Mouse (Mus musculus) gastrocnemius, postnatal 4 days (tissue): ENCODE results near the gene Syne4. TPM values are rescaled to one million over a fixed set of nuclear protein-coding genes. Genes with fewer than 3 reads are reported as not detected.

ENCODE experiments used
- DNase-seq, 2 experiments: peaks; one replicate each; pipeline ENCODE4 v3.0.0; 2021 to 2022; ENCODE audit warnings: low spot score in 2 of 2, mixed read lengths in 2 of 2
- long read RNA-seq, 2 experiments: library from polyadenylated mRNA; stranded (forward); transcript quantifications; one replicate each; pipeline ENCODE4 v2.0.0; 2021
- total RNA-seq, 2 experiments: library from RNA; stranded (reverse); gene quantifications; 2 replicates each; pipeline ENCODE4 v1.2.3; 2021

Syne4 gene
- total RNA-seq: 1 to 10 TPM; 2.5 to 3.8 TPM
- long read RNA-seq, experiment 1, partial matches to known transcripts: 0 of 1 reads
- long read RNA-seq, experiment 1, other reads (novel, unspliced or antisense): 0 of 1 reads
- long read RNA-seq, experiment 2, partial matches to known transcripts: 0 of 3 reads
- long read RNA-seq, experiment 2, other reads (novel, unspliced or antisense): 2 of 3 reads

DNA sequence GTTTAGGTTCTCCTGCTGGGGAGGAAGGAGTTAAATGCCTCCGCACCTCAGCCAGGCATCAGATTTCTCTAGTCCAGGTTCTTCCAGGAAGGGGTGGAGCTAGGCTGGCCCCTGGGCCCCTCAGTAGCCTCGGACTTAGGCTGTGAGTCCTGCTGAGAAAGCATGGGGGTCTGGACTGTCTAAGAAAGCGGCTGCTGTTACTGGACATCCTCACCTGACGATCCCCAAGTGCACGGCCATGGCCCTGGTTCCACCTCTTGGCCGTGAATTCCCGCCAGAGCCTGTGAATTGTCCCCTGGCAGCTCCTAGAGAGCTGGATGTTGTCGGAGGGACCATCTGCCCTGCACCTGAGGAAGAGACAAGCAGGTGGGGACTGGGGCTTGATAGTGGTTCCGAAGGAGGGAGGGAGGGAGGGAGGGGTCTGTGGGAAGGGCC lies at the start of gene Syne4:
Gene Syne4 (plus strand): TSS at position 87 of the 435 bp plus-strand sequence.
- no peak for DNase-seq

- no peak for DNase-seq
These were observed 49.6 kb upstream of the Syne4 start for GRCm38 (mm10) chr7:30265041-30265440.

- no peak for DNase-seq
These were observed 49.1 kb upstream of the Syne4 start for GRCm38 (mm10) chr7:30265531-30265930.

DNA sequence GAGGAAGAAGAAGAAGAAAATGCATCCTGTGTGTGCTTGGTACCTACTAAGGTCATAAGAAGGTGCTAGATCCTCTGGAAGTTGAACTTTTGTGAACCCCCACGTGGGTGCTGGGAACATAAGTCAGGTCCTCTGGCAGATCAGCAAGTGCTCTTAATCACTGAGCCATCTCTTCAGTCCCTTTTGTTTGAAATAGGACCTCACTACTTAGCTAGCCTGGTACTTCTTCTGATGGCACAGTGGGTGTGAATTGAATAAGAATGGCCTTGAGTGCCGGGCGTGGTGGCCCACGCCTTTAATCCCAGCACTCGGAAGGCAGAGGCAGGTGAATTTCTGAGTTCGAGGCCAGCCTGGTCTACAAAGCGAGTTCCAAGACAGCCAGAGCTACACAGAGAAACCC lies 48.7 kb upstream of the Syne4 start:
- DNase-seq: no peak

DNA sequence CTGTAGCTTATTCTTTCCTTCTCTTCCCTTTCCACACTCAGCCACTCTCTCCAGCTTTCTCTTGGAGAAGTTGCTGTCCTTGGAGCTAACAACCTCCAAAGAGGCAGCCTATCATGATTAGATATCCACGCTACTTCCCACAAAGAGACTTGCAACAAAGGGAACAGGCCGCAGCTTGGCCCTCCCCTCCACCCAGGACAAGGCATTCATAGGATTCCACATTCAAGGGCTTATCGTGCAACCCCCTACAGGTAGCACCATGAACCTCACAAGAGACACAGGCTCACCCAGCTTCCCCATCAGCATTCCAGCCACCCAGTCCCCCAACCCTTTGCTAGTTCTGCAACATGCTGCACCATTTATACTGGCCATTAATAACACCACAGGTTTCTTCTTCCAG lies 47.8 kb upstream of the Syne4 start:
- DNase-seq: no peak

DNA sequence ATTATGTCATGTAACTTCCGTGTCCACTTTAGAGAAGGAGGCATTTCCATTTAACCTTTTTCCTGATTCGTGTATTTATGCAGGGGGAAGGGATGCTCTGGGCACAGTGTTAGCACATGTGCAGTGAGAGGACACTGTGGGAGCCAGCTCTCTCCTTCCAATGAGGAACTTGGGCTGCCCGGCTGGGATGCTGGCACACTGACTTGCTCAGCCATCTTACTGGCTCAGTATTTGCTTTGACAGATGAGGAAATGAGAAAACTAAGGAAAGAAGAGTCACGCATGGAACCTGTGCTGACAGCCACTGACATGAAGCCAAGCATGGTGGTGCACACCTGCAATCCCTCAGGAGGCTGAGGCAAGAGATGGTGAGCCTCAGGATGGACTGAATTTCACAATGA lies 45.0 kb upstream of the Syne4 start:
- no peak for DNase-seq

GRCm38 (mm10) chr7:30274383-30274782 lies 40.2 kb upstream of the Syne4 start:
- DNase-seq: no peak

DNA sequence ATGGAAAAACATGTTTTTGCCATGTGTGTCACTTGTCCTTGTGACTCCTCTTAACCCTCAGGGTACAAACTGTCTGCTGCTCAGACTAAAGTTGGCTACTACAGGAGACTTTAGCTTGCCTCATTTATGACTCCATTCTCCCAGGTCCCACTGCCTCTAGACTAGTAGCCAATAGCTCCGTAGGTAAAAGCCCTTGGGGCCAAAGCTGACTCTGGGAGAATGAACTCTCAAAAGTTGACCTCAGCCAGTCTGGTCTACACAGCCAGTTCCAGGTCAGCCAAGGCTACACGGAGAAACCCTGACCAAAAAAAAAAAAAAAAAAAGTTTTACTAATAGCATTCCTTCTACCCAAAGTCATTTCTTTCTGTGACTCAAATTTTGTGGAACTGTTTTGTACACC lies 35.7 kb upstream of the Syne4 start:
- DNase-seq: no peak

DNA sequence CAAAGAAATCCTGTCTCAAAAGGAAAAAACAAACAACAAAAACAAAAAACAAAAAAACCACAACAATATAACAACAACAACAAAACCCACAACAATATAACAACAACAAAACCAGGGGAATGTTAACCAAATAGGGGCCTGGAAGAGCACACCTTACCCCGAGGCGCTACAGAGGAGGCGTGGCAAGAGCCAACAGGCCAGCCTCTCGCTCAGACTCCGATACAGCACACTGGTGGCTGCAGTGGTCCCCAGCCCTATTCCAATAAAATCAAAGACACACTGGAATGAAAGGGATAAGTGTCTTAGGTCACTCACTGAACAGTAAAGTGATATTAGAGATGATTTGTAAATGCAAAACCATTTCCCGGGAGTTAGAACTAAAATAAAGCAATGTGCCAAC lies 35.1 kb upstream of the Syne4 start:
- no peak for DNase-seq

DNA sequence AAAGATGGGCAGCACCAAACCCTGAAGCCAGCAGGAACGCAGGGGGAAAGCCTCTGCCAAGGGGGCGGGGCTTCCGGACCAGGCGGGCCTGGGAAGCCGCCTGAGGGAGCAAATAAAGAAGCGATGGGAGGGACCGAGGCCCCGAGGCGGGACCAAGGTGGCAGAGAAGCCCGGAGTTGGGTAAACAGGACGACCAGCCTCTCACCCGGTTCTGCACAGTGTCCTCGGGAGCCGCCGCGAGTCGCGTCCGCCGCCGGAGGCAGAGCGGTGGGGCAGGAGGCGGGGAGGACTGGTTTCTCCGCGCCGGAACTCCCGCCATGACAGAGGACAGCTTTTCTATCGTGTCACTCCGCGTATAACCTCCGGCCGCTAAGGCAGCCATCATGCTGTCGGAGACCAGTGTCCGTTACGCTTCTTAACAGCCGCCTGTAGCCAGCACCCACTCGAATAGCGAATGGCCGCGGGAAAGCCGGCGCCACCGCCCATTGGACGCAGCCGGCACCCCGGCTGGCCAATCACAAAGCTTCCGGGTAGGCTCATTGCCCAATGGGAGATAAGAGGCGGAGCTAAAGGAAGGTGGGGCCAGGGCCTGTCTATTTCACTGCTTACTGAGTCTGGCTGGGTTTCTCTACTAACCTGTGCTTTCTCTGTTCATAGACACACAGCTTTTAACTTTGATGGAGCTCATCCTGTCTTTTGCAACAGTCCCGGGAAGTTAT lies 34.5 kb upstream of the Syne4 start, which contains the start of the genes Thap8 and Wdr62:
Gene Thap8 (plus strand): TSS at position 144 of the 719 bp plus-strand sequence.
Gene Wdr62 (minus strand): TSS at position 469 of the 719 bp plus-strand sequence.
- peak; percentile 85 to 92 for DNase-seq

- DNase-seq: peak; percentile 72 to 87
These were observed 33.9 kb upstream of the Syne4 start for GRCm38 (mm10) chr7:30280670-30281138.

DNA sequence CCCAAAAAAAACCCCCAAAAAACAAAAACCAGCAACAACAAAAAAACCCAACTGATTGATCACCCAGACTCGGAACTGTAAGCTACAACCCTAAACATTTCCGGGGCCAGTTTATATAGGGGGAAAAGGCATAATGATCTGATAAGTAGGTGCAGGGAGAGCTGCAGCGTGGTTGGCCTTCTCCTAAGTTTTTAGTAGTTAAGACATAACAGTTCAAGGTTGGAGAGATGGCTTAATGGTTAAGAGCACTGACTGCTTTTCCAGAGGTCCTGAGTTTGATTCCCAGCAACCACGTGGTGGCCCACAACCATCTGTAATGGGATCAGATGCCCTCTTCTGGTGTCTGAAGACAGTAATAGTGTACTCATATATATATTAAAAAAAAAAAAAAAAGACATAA lies 33.1 kb upstream of the Syne4 start:
- no peak for DNase-seq

- DNase-seq: no peak
These were observed 31.9 kb upstream of the Syne4 start for GRCm38 (mm10) chr7:30282740-30283139.

- DNase-seq: no peak
These were observed 27.8 kb upstream of the Syne4 start for GRCm38 (mm10) chr7:30286701-30287410.

DNA sequence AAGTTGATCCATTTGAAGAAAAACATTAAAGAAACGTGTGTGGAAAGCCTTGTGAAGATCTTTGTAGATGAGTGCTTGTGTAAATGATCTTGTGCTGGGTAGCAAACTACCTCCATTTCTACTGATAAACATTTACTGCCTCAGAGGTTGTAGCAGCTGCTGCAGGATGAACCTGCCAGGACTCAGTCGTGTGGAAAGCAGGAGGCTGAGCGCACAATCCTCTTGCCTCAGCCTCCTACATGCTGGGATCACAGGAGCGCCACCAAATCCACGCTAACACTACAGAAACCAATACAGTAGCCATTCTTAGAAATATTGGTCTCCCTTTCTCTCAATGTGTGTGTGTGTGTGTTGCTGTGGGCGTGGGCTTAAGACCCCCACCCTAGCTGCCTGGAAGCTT lies 26.6 kb upstream of the Syne4 start:
- DNase-seq: no peak

DNA sequence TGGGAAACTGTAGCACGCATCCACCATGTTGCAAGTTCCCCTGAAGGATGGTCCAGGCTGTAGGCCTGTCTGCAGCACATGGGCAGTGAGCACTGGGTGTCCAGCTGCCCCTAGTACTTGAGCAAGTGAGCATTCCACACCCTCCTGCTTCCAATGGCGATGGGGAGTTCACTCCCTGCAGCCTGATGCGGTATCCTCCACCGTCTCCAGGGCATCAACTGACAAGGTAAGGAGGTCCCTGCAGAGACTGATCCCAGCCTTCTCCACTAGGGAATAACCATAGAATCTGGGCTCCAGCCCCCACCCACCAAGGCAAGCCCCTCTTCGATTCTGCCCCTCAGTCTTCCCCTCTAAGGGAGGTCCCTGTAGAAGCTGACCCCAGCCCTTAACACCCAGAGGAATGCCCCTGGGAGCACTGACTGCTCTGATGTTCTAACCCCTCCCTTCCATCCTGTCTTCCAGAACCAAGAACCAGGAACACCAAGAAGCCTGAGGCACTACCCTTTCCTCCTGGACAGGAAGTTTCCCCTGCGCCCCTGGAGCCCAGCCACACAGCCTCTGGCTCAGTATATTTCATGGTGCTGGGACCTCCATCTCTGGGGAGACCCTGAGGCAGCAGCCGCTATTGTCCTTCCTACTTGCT lies 25.4 kb upstream of the Syne4 start:
- DNase-seq: no peak

DNA sequence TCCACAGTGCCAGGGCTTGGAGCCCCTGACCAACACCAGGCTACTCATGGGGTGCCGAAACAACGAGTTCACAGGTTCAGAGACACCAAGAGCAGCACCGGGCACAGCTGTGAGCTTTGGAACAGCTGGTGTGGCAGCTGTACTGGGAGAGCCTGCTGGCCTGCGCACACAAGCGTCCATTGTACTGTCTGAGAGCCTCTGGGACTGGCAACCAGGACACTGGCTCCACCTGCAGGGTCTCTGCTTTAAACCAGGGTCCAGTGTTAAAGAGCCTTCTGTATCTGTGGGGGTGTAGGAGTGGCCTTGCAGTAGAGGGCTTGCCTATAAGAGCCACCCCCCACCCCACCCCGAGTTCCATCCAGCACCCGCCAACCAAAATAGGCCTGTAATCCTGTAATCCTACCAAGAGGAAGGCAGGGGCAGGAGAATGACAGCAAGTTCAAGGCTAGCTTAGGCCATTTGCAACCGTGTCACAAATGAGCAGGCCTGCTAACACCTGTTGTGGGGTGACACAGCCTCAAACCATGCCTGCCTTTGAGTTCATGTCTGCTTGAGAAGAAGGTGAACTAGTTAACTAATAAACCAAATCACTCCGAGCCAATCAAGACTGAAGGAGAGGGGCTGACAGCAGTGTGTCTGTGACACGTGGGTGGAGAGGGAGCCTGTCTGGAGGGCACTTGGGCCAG lies 24.8 kb upstream of the Syne4 start:
- DNase-seq: peak in 1 of 2 experiments; percentile 43

- peak; percentile 72 to 82 for DNase-seq
These were observed 23.1 kb upstream of the Syne4 start, which contains the start of gene Clip3 for GRCm38 (mm10) chr7:30291215-30292131. TSS of gene Clip3 (plus strand) at chr7:30291728.

GRCm38 (mm10) chr7:30293795-30294194 lies 20.8 kb upstream of the Syne4 start:
- DNase-seq: no peak

GRCm38 (mm10) chr7:30294296-30294695 lies 20.3 kb upstream of the Syne4 start:
- no peak for DNase-seq
